Mouse (Mus musculus) inflammation-experienced regulatory T-cells, adult 16 weeks (primary cell): ENCODE measurements around the gene Olfr1246. TPM values are rescaled to one million over a fixed set of nuclear protein-coding genes. Genes with fewer than 3 reads are reported as not detected.

ENCODE experiments used
- polyA plus RNA-seq: library from polyadenylated mRNA; unstranded; fragments of 100-300 nt; shearing (Covaris generic); gene quantifications from one replicate; pipeline ENCODE4 v1.2.1, GENCODE M21; 2017

Gene Olfr1246
- not detected for polyA plus RNA-seq

DNA sequence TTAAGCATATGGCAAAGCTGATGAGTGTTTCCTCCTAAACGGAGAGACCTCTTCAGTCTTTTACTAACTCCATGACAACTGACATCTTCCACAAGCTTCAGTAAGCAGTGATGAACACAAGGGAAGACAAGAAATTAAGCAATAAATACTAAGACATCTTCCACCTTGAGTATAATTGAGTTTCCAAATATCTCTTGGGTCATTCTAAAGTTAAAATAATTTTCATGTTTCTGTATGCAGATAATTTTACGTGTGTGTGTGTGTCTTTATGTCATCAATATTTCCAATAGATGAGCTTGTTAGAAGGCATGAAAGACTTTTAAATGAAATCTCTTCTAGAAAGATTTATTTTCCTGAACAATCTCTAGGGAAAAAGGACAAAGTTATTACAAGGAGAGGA lies at the start of gene Olfr1246:
Gene Olfr1246, minus strand, starts transcription at position 101 of the 400 bp plus-strand sequence.

DNA sequence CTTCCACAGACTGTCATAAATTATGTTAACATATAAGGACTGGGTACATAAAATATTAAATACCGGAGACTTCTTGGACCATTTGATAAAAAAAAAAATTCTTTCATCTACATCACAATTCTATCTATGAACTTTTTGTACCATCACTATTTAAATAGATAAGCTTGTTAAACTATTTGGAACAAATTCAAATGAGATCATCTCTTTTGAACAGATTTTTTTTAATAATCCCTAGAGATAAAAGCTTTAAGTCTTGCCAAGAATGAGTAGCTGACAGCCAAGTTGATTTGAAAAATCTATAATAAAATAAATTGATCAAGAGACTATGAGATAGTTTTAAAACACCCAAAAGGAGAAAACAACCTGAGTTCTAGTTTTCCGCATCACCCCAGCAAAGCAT lies 41.9 kb upstream of the Olfr1246 start, which contains the start of gene Olfr1249:
Gene Olfr1249, minus strand, starts transcription at position 101 of the 400 bp plus-strand sequence.

DNA sequence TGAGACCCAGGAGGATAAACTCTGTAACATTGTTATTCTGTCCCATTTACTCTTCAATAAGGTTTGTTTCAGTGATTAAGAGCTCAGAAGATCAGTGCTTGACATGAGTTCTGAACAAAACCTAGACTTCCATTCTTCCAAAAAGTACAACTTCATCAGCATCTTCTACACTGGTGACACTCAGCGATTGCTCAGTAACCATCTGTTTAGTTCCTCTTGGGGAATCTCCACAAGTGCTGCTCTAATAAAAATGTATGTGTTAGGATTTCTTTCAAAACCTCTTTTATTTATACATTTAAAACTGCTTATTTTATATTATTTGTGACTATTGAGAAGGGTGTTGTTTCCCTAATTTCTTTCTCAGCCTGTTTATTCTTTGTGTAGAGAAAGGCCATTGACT lies 25.2 kb upstream of the Olfr1246 start, which contains the start of gene Olfr1248:
Gene Olfr1248, minus strand, starts transcription at position 101 of the 400 bp plus-strand sequence.

DNA sequence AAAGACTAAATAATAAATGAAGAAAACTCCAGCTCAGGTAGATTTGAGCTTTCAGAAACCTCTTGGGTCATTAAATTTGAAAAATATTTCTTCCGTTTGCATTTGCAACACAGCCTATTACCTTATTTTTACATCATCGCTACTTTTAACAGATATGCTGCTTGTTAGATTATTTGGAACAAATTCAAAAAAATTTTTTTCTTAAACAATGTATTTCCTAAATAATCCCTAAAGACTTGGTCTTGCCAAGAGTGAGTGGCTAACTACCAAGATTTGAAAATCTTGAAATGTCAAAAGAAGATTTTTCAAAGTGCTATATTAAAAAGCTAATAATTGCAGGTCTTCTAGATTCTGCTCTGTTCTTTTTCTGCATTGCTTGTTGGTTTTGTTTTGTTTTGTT lies 21.1 kb upstream of the Olfr1246 start, which contains the start of gene Olfr1247:
Gene Olfr1247, minus strand, starts transcription at position 101 of the 400 bp plus-strand sequence.

DNA sequence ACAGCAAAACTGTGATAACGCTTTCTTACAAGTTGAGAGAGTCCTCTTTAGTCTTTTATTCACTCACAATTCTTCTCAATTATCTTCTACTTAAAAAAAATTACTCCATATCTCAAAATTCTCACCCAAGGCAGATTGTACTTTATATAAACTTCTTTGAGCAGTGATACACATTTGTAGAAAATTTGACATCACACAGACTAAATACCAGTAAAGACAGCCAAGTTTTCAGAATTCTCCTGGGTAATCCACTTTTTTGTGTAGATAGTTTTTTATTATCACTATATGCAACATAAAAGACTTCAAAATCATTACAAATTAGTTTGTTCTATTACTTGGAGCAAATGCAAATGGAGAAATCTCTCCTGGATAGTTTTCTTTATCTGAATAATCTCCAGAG lies 14.6 kb downstream of the Olfr1246 start, which contains the start of gene Olfr1245:
Gene Olfr1245, minus strand, starts transcription at position 101 of the 400 bp plus-strand sequence.

Other genes starting within 250 kb of the Olfr1246 start
- not detected for gene Olfr1234, start 228.3 kb downstream of the Olfr1246 start, polyA plus RNA-seq
- gene Olfr1238, start 183.5 kb downstream of the Olfr1246 start, polyA plus RNA-seq, result not detected
- gene Olfr1239, start 172.8 kb downstream of the Olfr1246 start, polyA plus RNA-seq, result not detected
- gene Olfr1240, start 150.2 kb downstream of the Olfr1246 start, polyA plus RNA-seq, result not detected
- not detected for gene Olfr1241, start 106.0 kb downstream of the Olfr1246 start, polyA plus RNA-seq
- not detected for gene Olfr1242, start 94.8 kb downstream of the Olfr1246 start, polyA plus RNA-seq
- gene Olfr1243, start 61.7 kb downstream of the Olfr1246 start, polyA plus RNA-seq, result not detected
- gene Olfr1245, start 14.7 kb downstream of the Olfr1246 start, polyA plus RNA-seq, result not detected
- gene Olfr1247, start 21.0 kb upstream of the Olfr1246 start, polyA plus RNA-seq, result not detected
- not detected for gene Olfr1248, start 25.1 kb upstream of the Olfr1246 start, polyA plus RNA-seq
- gene Olfr1249, start 41.8 kb upstream of the Olfr1246 start, polyA plus RNA-seq, result not detected
- gene Olfr1250, start 68.3 kb upstream of the Olfr1246 start, polyA plus RNA-seq, result not detected
- not detected for gene Olfr1251, start 78.8 kb upstream of the Olfr1246 start, polyA plus RNA-seq
- gene Olfr1252, start 131.9 kb upstream of the Olfr1246 start, polyA plus RNA-seq, result not detected
- not detected for gene Olfr1253, start 163.9 kb upstream of the Olfr1246 start, polyA plus RNA-seq
- not detected for gene Olfr1254, start 200.5 kb upstream of the Olfr1246 start, polyA plus RNA-seq
- not detected for gene Olfr1255, start 218.9 kb upstream of the Olfr1246 start, polyA plus RNA-seq
- gene Olfr1256, start 248.4 kb upstream of the Olfr1246 start, polyA plus RNA-seq, result not detected